In genomic region chr7:127014320-127014719, GRCm38 (mm10) we compare ENCODE assay signal across 8 mouse cellular contexts. TPM values are rescaled to one million over a fixed set of nuclear protein-coding genes. Genes with fewer than 3 reads are reported as not detected.
DNase-seq lines count a peak whose midpoint lies in the region; ATAC-seq and TF ChIP-seq lines count a peak whose summit lies in the region.

Mvp (minus strand) TSS chr7:127014621.

- H3K79me2 ChIP-seq in C2C12 (ENCODE audit: control insufficient read depth, insufficient read depth), result peaks cover 39% of the 10 kb centered on the region

- H3K9me3 ChIP-seq in lung, embryonic 14.5 days (ENCODE audit: low read depth, low read length), result no peaks in the 10 kb centered on the region

- WGBS in lung, embryonic 14.5 days, result 20% methylated on average over 11 of the region's 11 CpGs

- peak within 1 kb of the TSS; percentile 58 for H3ac ChIP-seq in C2C12 (ENCODE audit: control insufficient read depth, insufficient read length, low read depth)

- H3K27me3 ChIP-seq in C2C12 (ENCODE audit: control insufficient read depth, insufficient read depth, insufficient read length), result no peaks in the 10 kb centered on the region
- H3K27me3 ChIP-seq in lung, embryonic 14.5 days (ENCODE audit: insufficient read depth, low read length), result no peaks in the 10 kb centered on the region

- peak; percentile 61 for ATAC-seq in activated CD4-positive, CD25-positive, alpha-beta regulatory T cell, adult 4 months
- 0 out of 2 replicates have a peak, but pooled peaks have one; percentile 3 for ATAC-seq in lung, embryonic 14.5 days (ENCODE audit: insufficient read depth)
- ATAC-seq in neutrophil, adult 5-6 weeks (ENCODE audit: extremely low read depth, insufficient number of reproducible peaks, low FRiP score, poor library complexity, severe bottlenecking), result peak; percentile 48

- TF ChIP-seq CTCF in C2C12 (IDR thresholded peaks at IDR 0.05; ENCODE audit: control insufficient read depth, insufficient read depth, insufficient read length), result no peak
- TF ChIP-seq CTCF in lung, embryonic 14.5 days (IDR thresholded peaks at IDR 0.05; ENCODE audit: low read depth), result no peak

- peak within 1 kb of the TSS; percentile 87 for H3K4me2 ChIP-seq in lung, embryonic 14.5 days

- peak; percentile 33 for DNase-seq in embryo, embryonic 9.5 days (ENCODE audit: extremely low spot score)
- peak; percentile 89 to 91 for DNase-seq in heart, adult 18-20 months
- DNase-seq in kidney, adult 11 months, result peak; percentile 84
- peak; percentile 85 for DNase-seq in lung, embryonic 14.5 days
- no peak for DNase-seq in right cerebral cortex, adult 2 months (ENCODE audit: low spot score in 2 of 2)

- H3K36me3 ChIP-seq in C2C12 (ENCODE audit: control insufficient read depth, insufficient read depth), result peaks cover 15% of the 10 kb centered on the region
- H3K36me3 ChIP-seq in lung, embryonic 14.5 days (ENCODE audit: insufficient read depth), result peaks cover 45% of the 10 kb centered on the region

- H3K79me3 ChIP-seq in C2C12 (ENCODE audit: low read depth), result peaks cover 19% of the 10 kb centered on the region

- H3K9ac ChIP-seq in lung, embryonic 14.5 days, result peak within 1 kb of the TSS; percentile 52

- peak within 1 kb of the TSS; percentile 43 for H3K4me3 ChIP-seq in C2C12 (ENCODE audit: insufficient read depth, poor library complexity, severe bottlenecking)
- peak within 1 kb of the TSS; percentile 73 for H3K4me3 ChIP-seq in lung, embryonic 14.5 days (ENCODE audit: low read depth, low read length)

- peaks cover 5% of the 10 kb centered on the region; the same call in 1 of the 2 replicates for H3K4me1 ChIP-seq in lung, embryonic 14.5 days (ENCODE audit: insufficient read depth)

- peak within 1 kb of the TSS; percentile 69 for H3K27ac ChIP-seq in lung, embryonic 14.5 days (ENCODE audit: low read depth)

TF ChIP-seq in C2C12, 6 proteins besides CTCF, POLR2A, EP300 and RAD21:
- TF ChIP-seq USF1 (IDR thresholded peaks at IDR 0.05; ENCODE audit: low read depth) (no peak), MYOG (IDR thresholded peaks at IDR 0.05; ENCODE audit: control insufficient read depth, extremely low read depth, insufficient read length) (no peak), MYOD1 (IDR thresholded peaks at IDR 0.05; ENCODE audit: control insufficient read depth, insufficient read length, low read depth) (no peak), MAX (IDR thresholded peaks at IDR 0.05) (no peak), CEBPB (IDR thresholded peaks at IDR 0.05; ENCODE audit: low read depth) (no peak), FOSL1 (IDR thresholded peaks at IDR 0.05; ENCODE audit: insufficient read depth, low read length, poor library complexity, severe bottlenecking) (no peak)

RNA-seq across cellular contexts. Expression of gene Mvp, which starts in this region (rescaled TPM):
- polyA plus RNA-seq in C2C12 (2012; fragmentation: generic; extraction: Trizol), result 32.7 TPM
- 10 to 100 TPM; 12.5 to 18.3 TPM for polyA plus RNA-seq in activated CD4-positive, CD25-positive, alpha-beta regulatory T cell, adult 4 months (2017; shearing (Covaris generic))
- 10 to 100 TPM; 59.9 to 68.7 TPM for total RNA-seq in heart, adult 18-20 months (2021)
- polyA plus RNA-seq in lung, embryonic 14.5 days (2014; fragmentation: Nextera tagmentation; extraction: Ambion mirVana), result 7.7 and 8.0 TPM in 2 replicates
- total RNA-seq in neutrophil, adult 5-6 weeks (2017), result 106 and 110 TPM in 2 replicates

Comparison
In these comparisons a context has a peak if more than half of its experiments do, and no peak if none do; other contexts are left out.
1. ATAC-seq: peak in every context shown above with its lines; median percentile 61 in activated CD4-positive, CD25-positive, alpha-beta regulatory T cell, adult 4 months; 48 in neutrophil, adult 5-6 weeks; 3 in lung, embryonic 14.5 days.
2. DNase-seq: peak in embryo, embryonic 9.5 days (single experiment), heart, adult 18-20 months (2 of 2), kidney, adult 11 months (single experiment) and lung, embryonic 14.5 days (single experiment); none in right cerebral cortex, adult 2 months (0 of 2).